Mouse (Mus musculus) lung, embryonic 15.5 days (tissue): ENCODE measurements at regions not wholly inside any gene's neighbourhood (a gene's known extent, or its start where the extent isn't known, plus 50 kb on each side); places are given as distances from the start of the nearest gene placed in this dataset.

Source experiments
- ATAC-seq: fragments of 200-750 bp; cut with Nextera tagmentation; 2 replicates; pipeline ENCODE4 v1.8.0; 2017; ENCODE audit warnings: moderate number of reproducible peaks, borderline replicate concordance; ENCODE audit not compliant: low FRiP score, low TSS enrichment; ENCODE audit errors: extremely low read depth
- H3K27ac ChIP-seq: fragments of 300-500 bp; sonication (generic); 2 replicates; pipeline ENCODE4 v1.5.1; 2015; ENCODE audit warnings: moderate library complexity, mild to moderate bottlenecking, inconsistent platforms
- H3K27me3 ChIP-seq: fragments of 300-500 bp; sonication (generic); 2 replicates; pipeline ENCODE4 v1.6.1; 2015; ENCODE audit warnings: inconsistent platforms
- H3K36me3 ChIP-seq: fragments of 300-500 bp; sonication (generic); 2 replicates; pipeline ENCODE4 v1.6.1; 2015; ENCODE audit warnings: inconsistent platforms
- H3K4me1 ChIP-seq: fragments of 300-500 bp; sonication (generic); 2 replicates; pipeline ENCODE4 v1.6.1; 2015; ENCODE audit warnings: inconsistent platforms
- H3K4me2 ChIP-seq: fragments of 300-500 bp; sonication (generic); 2 replicates; pipeline ENCODE4 v1.6.1; 2015; ENCODE audit warnings: inconsistent platforms, mild to moderate bottlenecking, moderate library complexity
- H3K4me3 ChIP-seq: fragments of 300-500 bp; sonication (generic); 2 replicates; pipeline ENCODE4 v1.5.1; 2015; ENCODE audit warnings: mild to moderate bottlenecking, inconsistent platforms
- H3K9ac ChIP-seq: fragments of 300-500 bp; sonication (generic); 2 replicates; pipeline ENCODE4 v1.6.1; 2015; ENCODE audit warnings: inconsistent platforms
- H3K9me3 ChIP-seq: fragments of 300-500 bp; sonication (generic); 2 replicates; pipeline ENCODE4 v1.6.1; 2016; ENCODE audit warnings: inconsistent platforms
- WGBS: fragments of 180-500 bp; shearing (Covaris S2); methylation state at CpG from one replicate; pipeline ENCODE4 v1.1.7; 2015; 5-methylcytosine and 5-hydroxymethylcytosine counted together

GRCm38 (mm10) chr6:104055996-104056395 lies 436.6 kb upstream of the Cntn6 start:
- ATAC-seq = peak; percentile 73; the same call in 1 of the 2 replicates

GRCm38 (mm10) chr6:104061692-104062263 lies 430.8 kb upstream of the Cntn6 start:
- Histone ChIP-seq H3K4me1 (no peaks in the 10 kb centered on the region), H3K27ac (no peak overlapping the region), H3K4me2 (no peak overlapping the region), H3K27me3 (no peaks in the 10 kb centered on the region), H3K9me3 (no peaks in the 10 kb centered on the region), H3K4me3 (no peak overlapping the region), H3K9ac (no peak overlapping the region), H3K36me3 (no peaks in the 10 kb centered on the region)
- ATAC-seq = no peak

More at GRCm38 (mm10) chr6:104055996-104056395, 436.6 kb upstream of the Cntn6 start:
- Histone ChIP-seq H3K9me3 (no peaks in the 10 kb centered on the region), H3K27ac (no peak overlapping the region), H3K4me3 (no peak overlapping the region), H3K4me1 (no peaks in the 10 kb centered on the region), H3K27me3 (no peaks in the 10 kb centered on the region), H3K4me2 (no peak overlapping the region), H3K9ac (no peak overlapping the region), H3K36me3 (no peaks in the 10 kb centered on the region)
- 49% methylated on average over 1 of the region's 1 CpGs for WGBS

- H3K27me3 ChIP-seq = no peaks in the 10 kb centered on the region
- no peaks in the 10 kb centered on the region for H3K4me1 ChIP-seq
- ATAC-seq = 0 out of 2 replicates have a peak, but pooled peaks have one; percentile 23
- H3K9ac ChIP-seq = no peak overlapping the region
- H3K4me3 ChIP-seq = no peak overlapping the region
- H3K36me3 ChIP-seq = no peaks in the 10 kb centered on the region
- H3K9me3 ChIP-seq = no peaks in the 10 kb centered on the region
- H3K4me2 ChIP-seq = no peak overlapping the region
- H3K27ac ChIP-seq = no peak overlapping the region
- 56% methylated on average over 3 of the region's 3 CpGs for WGBS
These were observed 412.0 kb upstream of the Cntn6 start for GRCm38 (mm10) chr6:104080581-104080980.

- Histone ChIP-seq H3K9me3 (no peaks in the 10 kb centered on the region), H3K36me3 (no peaks in the 10 kb centered on the region), H3K4me2 (no peak overlapping the region), H3K27me3 (no peaks in the 10 kb centered on the region), H3K9ac (no peak overlapping the region), H3K27ac (no peak overlapping the region), H3K4me1 (no peaks in the 10 kb centered on the region), H3K4me3 (no peak overlapping the region)
- no peak for ATAC-seq
- 61% methylated on average over 2 of the region's 2 CpGs for WGBS
These were observed 410.3 kb upstream of the Cntn6 start for GRCm38 (mm10) chr6:104082242-104082641.

GRCm38 (mm10) chr6:104108386-104108785 lies 384.2 kb upstream of the Cntn6 start:
- ATAC-seq = no peak
- H3K4me1 ChIP-seq = no peaks in the 10 kb centered on the region
- 67% methylated on average over 5 of the region's 5 CpGs for WGBS

More at GRCm38 (mm10) chr6:104108386-104108785, 384.2 kb upstream of the Cntn6 start:
- Histone ChIP-seq H3K36me3 (no peaks in the 10 kb centered on the region), H3K4me2 (no peak overlapping the region), H3K27ac (no peak overlapping the region), H3K9me3 (no peaks in the 10 kb centered on the region), H3K9ac (no peak overlapping the region), H3K27me3 (no peaks in the 10 kb centered on the region), H3K4me3 (no peak overlapping the region)
